Mouse (Mus musculus) embryonic stem cell, embryonic (primary cell): Measurements from ENCODE around the gene Abcc10.

Experiments
- CTCF ChIA-PET, 4 experiments: fragments of 300-600 bp in 2 of 4; fragments of 350-600 bp in 2 of 4; sonication (Branson Sonifier 250); formaldehyde crosslinking; loops; one replicate each; lab custom pipeline; 2022; ENCODE audit warnings: inconsistent platforms in 2 of 4; lab: Charles Lee
- POLR2A ChIA-PET, 4 experiments: fragments of 300-600 bp in 2 of 4; fragments of 350-600 bp in 2 of 4; sonication (Branson Sonifier 250); formaldehyde crosslinking; loops; one replicate each; lab custom pipeline; 2022; ENCODE audit warnings: antibody characterized with exemption in 4 of 4, inconsistent platforms in 1 of 4; lab: Charles Lee

Abcc10 gene

GRCm38 (mm10) chr17:46274465-46274864 lies 53.7 kb downstream of the Abcc10 start:
- CTCF ChIA-PET = interaction anchor here (0.6 to 3.6 kb wide), 5 partner anchors 9 to 356 kb away, joined by 3 to 13 read pairs (median 4); no protein-coding TSS in a partner anchor
- POLR2A ChIA-PET = interaction anchor here in 2 of 4 experiments (0.9 to 12.8 kb wide), 25 partner anchors 7 to 761 kb away, joined by 3 to 115 read pairs (median 4); partner anchors contain the start of genes Abcc10 (in 1 of the 2), Dlk2 (in 1 of the 2), Polh (in 1 of the 2) and Polr1c (in 1 of the 2)

- CTCF ChIA-PET = interaction anchor here in 2 of 4 experiments (1.1 to 1.3 kb wide), 3 partner anchors 8 to 25 kb away, joined by 3 to 4 read pairs (median 3); no protein-coding TSS in a partner anchor
- POLR2A ChIA-PET = interaction anchor here in 3 of 4 experiments (0.6 to 12.8 kb wide), 23 partner anchors 7 to 424 kb away, joined by 3 to 115 read pairs (median 4); partner anchors contain the start of genes Abcc10 (in 1 of the 3), Dlk2 (in 1 of the 3), Polh (in 1 of the 3) and Polr1c (in 1 of the 3)
These were observed 54.3 kb downstream of the Abcc10 start for GRCm38 (mm10) chr17:46273803-46274236.

- ChIA-PET CTCF (interaction anchor here in 1 of 4 experiments (1.0 kb wide), 1 partner anchor 27 kb away, joined by 3 read pairs; no protein-coding TSS in a partner anchor), POLR2A (interaction anchor here in 3 of 4 experiments (0.9 to 17.7 kb wide), 11 partner anchors 8 to 56 kb away, joined by 3 to 262 read pairs (median 6); partner anchors contain the start of genes Abcc10 (in 1 of the 3), Dlk2 (in 1 of the 3), Lrrc73 (in 1 of the 3) and Polr1c (in 1 of the 3))
These were observed 55.5 kb downstream of the Abcc10 start for GRCm38 (mm10) chr17:46272675-46273074.

GRCm38 (mm10) chr17:46272058-46272457 lies 56.1 kb downstream of the Abcc10 start:
- POLR2A ChIA-PET = interaction anchor here (0.6 to 17.7 kb wide), 14 partner anchors 9 to 56 kb away, joined by 3 to 262 read pairs (median 8); partner anchors contain the start of genes Abcc10 (in 1 of the 4), Dlk2 (in 1 of the 4), Lrrc73 (in 1 of the 4) and Polr1c (in 1 of the 4)

GRCm38 (mm10) chr17:46269771-46270534 lies 58.2 kb downstream of the Abcc10 start:
- CTCF ChIA-PET = interaction anchor here in 2 of 4 experiments (0.5 to 2.6 kb wide), 5 partner anchors 11 to 18 kb away, joined by 3 to 9 read pairs (median 3); partner anchors contain the start of gene Tjap1 (in 1 of the 2)

More at GRCm38 (mm10) chr17:46272058-46272457, 56.1 kb downstream of the Abcc10 start:
- CTCF ChIA-PET = interaction anchor here in 1 of 4 experiments (1.0 to 1.3 kb wide), 2 partner anchors 27 to 538 kb away, joined by 3 read pairs; no protein-coding TSS in a partner anchor

GRCm38 (mm10) chr17:46268026-46268720 lies 60.0 kb downstream of the Abcc10 start:
- POLR2A ChIA-PET = interaction anchor here (0.5 to 17.7 kb wide), 13 partner anchors 8 to 961 kb away, joined by 3 to 262 read pairs (median 31); partner anchors contain the start of genes Tjap1 (in 2 of the 4), Dlk2 (in 1 of the 4), Lrrc73 (in 1 of the 4) and Polr1c (in 1 of the 4)
- CTCF ChIA-PET = interaction anchor here in 3 of 4 experiments (0.5 to 2.6 kb wide), 4 partner anchors 10 to 190 kb away, joined by 3 to 10 read pairs (median 4); partner anchors contain the start of gene Dlk2 (in 1 of the 3)

More at GRCm38 (mm10) chr17:46269771-46270534, 58.2 kb downstream of the Abcc10 start:
- POLR2A ChIA-PET = interaction anchor here (0.7 to 17.7 kb wide), 23 partner anchors 9 to 698 kb away, joined by 3 to 262 read pairs (median 4); partner anchors contain the start of genes Lrrc73 (in 1 of the 4), Mad2l1bp (in 1 of the 4), Polh (in 1 of the 4) and Polr1c (in 1 of the 4)

- ChIA-PET CTCF (interaction anchor here in 2 of 4 experiments (0.6 to 2.6 kb wide), 7 partner anchors 9 to 428 kb away, joined by 3 to 14 read pairs (median 3); partner anchors contain the start of genes Abcc10 (in 1 of the 2) and Dlk2 (in 1 of the 2)), POLR2A (interaction anchor here in 3 of 4 experiments (0.5 to 17.7 kb wide), 16 partner anchors 8 to 962 kb away, joined by 3 to 262 read pairs (median 12); partner anchors contain the start of genes Dlk2 (in 2 of the 3), Lrrc73 (in 2 of the 3), Tjap1 (in 2 of the 3) and Polr1c (in 1 of the 3))
These were observed 60.6 kb downstream of the Abcc10 start for GRCm38 (mm10) chr17:46267511-46267910.

GRCm38 (mm10) chr17:46266986-46267385 lies 61.2 kb downstream of the Abcc10 start:
- POLR2A ChIA-PET = interaction anchor here in 2 of 4 experiments (0.7 to 17.7 kb wide), 19 partner anchors 8 to 162 kb away, joined by 3 to 262 read pairs (median 11); partner anchors contain the start of genes Dlk2 (in 2 of the 2), Lrrc73 (in 2 of the 2), Tjap1 (in 2 of the 2) and Crip3 (in 1 of the 2)
- CTCF ChIA-PET = interaction anchor here in 2 of 4 experiments (0.6 to 2.7 kb wide), 14 partner anchors 9 to 427 kb away, joined by 3 to 30 read pairs (median 6); partner anchors contain the start of genes Dlk2 (in 2 of the 2), Abcc10 (in 1 of the 2), Lrrc73 (in 1 of the 2) and Vegfa (in 1 of the 2)

GRCm38 (mm10) chr17:46265918-46266618 lies 62.1 kb downstream of the Abcc10 start:
- ChIA-PET CTCF (interaction anchor here (0.5 to 2.7 kb wide), 81 partner anchors 8 to 1419 kb away, joined by 3 to 30 read pairs (median 4); partner anchors contain the start of genes Dlk2 (in 4 of the 4), Lrrc73 (in 2 of the 4), Mad2l1bp (in 2 of the 4) and Tjap1 (in 2 of the 4)), POLR2A (interaction anchor here (0.5 to 17.7 kb wide), 54 partner anchors 7 to 1221 kb away, joined by 3 to 262 read pairs (median 4); partner anchors contain the start of genes Abcc10 (in 2 of the 4), Dlk2 (in 2 of the 4), Lrrc73 (in 2 of the 4) and Polh (in 2 of the 4))

- CTCF ChIA-PET = interaction anchor here (0.6 to 2.7 kb wide), 63 partner anchors 8 to 785 kb away, joined by 3 to 30 read pairs (median 4); partner anchors contain the start of genes Dlk2 (in 3 of the 4), Lrrc73 (in 2 of the 4), Tjap1 (in 2 of the 4) and Abcc10 (in 1 of the 4)
- POLR2A ChIA-PET = interaction anchor here (0.6 to 17.7 kb wide), 45 partner anchors 7 to 1222 kb away, joined by 3 to 262 read pairs (median 4); partner anchors contain the start of genes Abcc10 (in 2 of the 4), Dlk2 (in 2 of the 4), Lrrc73 (in 2 of the 4) and Polr1c (in 2 of the 4)
These were observed 62.6 kb downstream of the Abcc10 start for GRCm38 (mm10) chr17:46265502-46265901.

- ChIA-PET CTCF (interaction anchor here in 3 of 4 experiments (0.5 to 2.5 kb wide), 3 partner anchors 10 to 526 kb away, joined by 4 to 14 read pairs (median 6); no protein-coding TSS in a partner anchor), POLR2A (interaction anchor here (0.5 to 17.7 kb wide), 13 partner anchors 8 to 1328 kb away, joined by 3 to 262 read pairs (median 4); partner anchors contain the start of genes Abcc10 (in 2 of the 4), Lrrc73 (in 1 of the 4), Polr1c (in 1 of the 4) and Tjap1 (in 1 of the 4))
These were observed 65.9 kb downstream of the Abcc10 start for GRCm38 (mm10) chr17:46262201-46262694.

- ChIA-PET CTCF (interaction anchor here in 1 of 4 experiments (0.5 to 1.5 kb wide), 5 partner anchors 11 to 133 kb away, joined by 3 to 6 read pairs (median 4); no protein-coding TSS in a partner anchor), POLR2A (interaction anchor here in 3 of 4 experiments (0.5 to 17.7 kb wide), 19 partner anchors 9 to 905 kb away, joined by 3 to 262 read pairs (median 4); partner anchors contain the start of genes Polr1c (in 2 of the 3), Tjap1 (in 2 of the 3), Yipf3 (in 2 of the 3) and Dlk2 (in 1 of the 3))
These were observed 68.5 kb downstream of the Abcc10 start for GRCm38 (mm10) chr17:46259675-46260074.

GRCm38 (mm10) chr17:46258279-46259053 lies 69.7 kb downstream of the Abcc10 start:
- ChIA-PET POLR2A (interaction anchor here (0.6 to 17.7 kb wide), 20 partner anchors 8 to 513 kb away, joined by 3 to 262 read pairs (median 3); partner anchors contain the start of genes Mad2l1bp (in 2 of the 4), Polr1c (in 2 of the 4), Tjap1 (in 2 of the 4) and Yipf3 (in 2 of the 4)), CTCF (interaction anchor here in 2 of 4 experiments (0.6 to 1.8 kb wide), 6 partner anchors 9 to 595 kb away, joined by 3 to 6 read pairs (median 4); no protein-coding TSS in a partner anchor)
